8 mouse cellular contexts compared by ENCODE assay signal in the genomic region with DNA sequence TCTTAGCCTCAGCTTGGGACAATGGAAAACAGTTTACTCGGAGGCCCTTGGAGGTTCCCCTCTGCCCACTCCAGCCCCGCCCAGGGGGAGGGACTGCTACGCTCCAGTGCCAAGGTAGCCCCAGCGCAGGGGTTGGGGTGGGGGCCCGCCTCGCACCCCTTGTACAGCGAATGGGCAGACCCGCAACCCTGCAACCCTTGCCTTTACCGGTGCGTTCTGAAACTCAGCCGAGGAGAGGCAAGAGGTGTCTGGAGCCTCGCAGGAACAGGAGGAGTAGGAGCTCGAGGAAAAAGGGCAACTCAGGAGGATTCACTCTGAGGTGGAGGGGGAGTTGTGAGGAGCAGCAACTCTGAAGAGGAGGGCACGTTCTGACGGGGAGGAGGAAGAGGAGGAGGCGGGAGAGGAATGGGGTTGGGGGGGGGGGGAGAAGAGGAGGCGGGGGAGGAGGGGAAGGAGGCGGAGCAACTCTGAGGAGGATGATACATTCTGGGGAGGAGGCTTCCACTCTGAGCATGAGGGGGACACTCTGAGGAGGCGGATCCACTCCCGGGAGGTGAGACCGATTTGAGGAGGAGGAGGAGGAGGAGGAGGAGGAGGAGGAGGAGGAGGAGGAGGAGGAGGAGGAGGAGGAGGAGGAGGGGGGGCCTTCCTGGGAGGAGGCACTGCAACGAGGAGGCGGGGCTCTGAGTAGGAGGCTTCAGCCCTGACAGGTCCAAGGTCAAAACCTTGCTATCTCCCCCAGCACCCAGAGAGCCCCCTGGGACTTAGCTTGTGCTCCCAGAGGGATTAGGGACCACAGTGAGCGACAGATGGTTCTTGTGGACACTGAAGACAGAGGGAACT. TPM values are rescaled to one million over a fixed set of nuclear protein-coding genes. Genes with fewer than 3 reads are reported as not detected.
DNase-seq lines count a peak whose midpoint lies in the region; ATAC-seq and TF ChIP-seq lines count a peak whose summit lies in the region.

A gene (minus strand): TSS at position 390 of the 843 bp plus-strand sequence.

- peak within 1 kb of the TSS; percentile 60 for H3K4me2 ChIP-seq in forebrain, embryonic 11.5 days (ENCODE audit: low read depth, low read length, severe bottlenecking)

- H3K27ac ChIP-seq in ES-E14 (ENCODE audit: insufficient read depth, low read depth, low read length, poor library complexity, severe bottlenecking): no peak within 1 kb of the TSS
- H3K27ac ChIP-seq in forebrain, embryonic 11.5 days (ENCODE audit: low read depth, low read length): no peak within 1 kb of the TSS

- ATAC-seq in forebrain, embryonic 11.5 days (replicated peaks; ENCODE audit: low FRiP score): peak; percentile 58; the same call in 1 of the 2 replicates

- intact Hi-C loops in heart, postnatal 14 days (cut with DNase I): no loop called here

- H3K27me3 ChIP-seq in forebrain, embryonic 11.5 days (ENCODE audit: control insufficient read depth, insufficient read depth, low read length): no peaks in the 10 kb centered on the region

- H3K9ac ChIP-seq in ES-E14 (ENCODE audit: insufficient read depth, low read depth, low read length, poor library complexity, severe bottlenecking): 0 out of 2 replicates have a peak within 1 kb of the TSS, but pooled peaks have one; percentile 9
- peak within 1 kb of the TSS; percentile 64 for H3K9ac ChIP-seq in forebrain, embryonic 11.5 days (ENCODE audit: low read length)

- no peaks in the 10 kb centered on the region for H3K9me3 ChIP-seq in ES-E14 (ENCODE audit: control insufficient read depth, insufficient read depth, low read depth, low read length)
- no peaks in the 10 kb centered on the region for H3K9me3 ChIP-seq in forebrain, embryonic 11.5 days (ENCODE audit: control insufficient read depth, low read length)

- under 1% methylated on average over 18 of the region's 24 CpGs for WGBS in forebrain, embryonic 11.5 days

- in situ Hi-C loops in ES-E14 (cut with MboI; ENCODE audit: low sequenced_read_pairs in 2 of 2, unreplicated experiment in 2 of 2): no loop called here

- H3K4me3 ChIP-seq in ES-E14 (ENCODE audit: insufficient read depth in 1 of 2, low read depth in 1 of 2, low read length in 2 of 2, poor library complexity in 1 of 2, severe bottlenecking in 1 of 2): peak within 1 kb of the TSS; percentile 35 to 60
- peak within 1 kb of the TSS; percentile 35 for H3K4me3 ChIP-seq in forebrain, embryonic 11.5 days (ENCODE audit: low read depth, low read length)

- H3K36me3 ChIP-seq in ES-E14 (ENCODE audit: control insufficient read depth, insufficient read depth, low read length, poor library complexity, severe bottlenecking): no peaks in the 10 kb centered on the region
- H3K36me3 ChIP-seq in forebrain, embryonic 11.5 days (ENCODE audit: control insufficient read depth, insufficient read depth, low read length): no peaks in the 10 kb centered on the region

- H3K4me1 ChIP-seq in ES-E14 (ENCODE audit: control insufficient read depth in 2 of 2, insufficient read depth in 2 of 2, low read length in 2 of 2, poor library complexity in 1 of 2): peaks cover 0 to 2% of the 10 kb centered on the region in 2 experiments; a peak in 1 of 4 replicates
- peaks cover 6% of the 10 kb centered on the region; the same call in 1 of the 2 replicates for H3K4me1 ChIP-seq in forebrain, embryonic 11.5 days (replicated peaks; ENCODE audit: control insufficient read depth, insufficient read depth, low read length)

- DNase-seq in ES-E14 (ENCODE audit: low read depth, low spot score): peak; percentile 11
- DNase-seq in adrenal gland, postnatal 36 days: peak; percentile 67 to 81
- peak; percentile 73 for DNase-seq in forebrain, embryonic 11.5 days (ENCODE audit: low spot score)
- peak; percentile 67 for DNase-seq in heart, postnatal 14 days
- peak; percentile 64 to 76 for DNase-seq in kidney, postnatal 4 days
- DNase-seq in lung, postnatal 10 days: peak; percentile 85
- DNase-seq in ovary, postnatal 14 days (ENCODE audit: low spot score): peak; percentile 39
- DNase-seq in c-Kit-positive CD71-positive TER-119-positive erythroid progenitor cells, embryonic 14.5 days (ENCODE audit: low spot score): no peak

TF ChIP-seq in ES-E14, 5 proteins besides CTCF, POLR2A, EP300 and RAD21:
- TF ChIP-seq MAFK (IDR thresholded peaks at IDR 0.05; ENCODE audit: insufficient read depth, low read depth, low read length): no peak
- no peak for TF ChIP-seq CHD2 (IDR thresholded peaks at IDR 0.05; ENCODE audit: low read depth, low read length)
- TF ChIP-seq HCFC1 (IDR thresholded peaks at IDR 0.05; ENCODE audit: borderline replicate concordance, insufficient read depth, low read length): no peak
- TF ChIP-seq ZNF384 (IDR thresholded peaks at IDR 0.05; ENCODE audit: low read depth, low read length): no peak
- no peak for TF ChIP-seq ZC3H11A (IDR thresholded peaks at IDR 0.05; ENCODE audit: borderline replicate concordance, low read depth, low read length)

RNA-seq across cellular contexts. Expression of the gene that starts here (rescaled TPM):
- 0.94 and 2.3 TPM in 2 replicates for total RNA-seq in ES-E14 (2012; rRNA removed)
- 10 to 100 TPM; 34.1 to 36.4 TPM for total RNA-seq in adrenal gland, postnatal 36 days (2021)
- 2.5 and 3.6 TPM in 2 replicates for polyA plus RNA-seq in forebrain, embryonic 11.5 days (2014; fragmentation: Nextera tagmentation; extraction: Ambion mirVana)
- total RNA-seq in heart, postnatal 14 days (2021): 10 to 100 TPM; 21.9 to 25.7 TPM
